Mouse (Mus musculus) stomach, embryonic 14.5 days (tissue): Measurements from ENCODE around the gene Nyap2. TPM values are rescaled to one million over a fixed set of nuclear protein-coding genes. Genes with fewer than 3 reads are reported as not detected.

Experiments used
- ATAC-seq: fragments of 200-750 bp; cut with Nextera tagmentation; 2 replicates; pipeline ENCODE4 v1.8.0; 2017; ENCODE audit warnings: low read depth, moderate TSS enrichment; ENCODE audit not compliant: insufficient number of reproducible peaks, insufficient read depth, low FRiP score
- H3K27ac ChIP-seq: fragments of 300-500 bp; sonication (generic); 2 replicates; pipeline ENCODE4 v1.5.1; 2014; ENCODE audit warnings: mild to moderate bottlenecking, low read length, moderate library complexity, mixed read lengths
- H3K27me3 ChIP-seq: fragments of 300-500 bp; sonication (generic); 2 replicates; pipeline ENCODE4 v1.6.1; 2014; ENCODE audit warnings: low read length, control low read depth, mixed read lengths; ENCODE audit not compliant: control insufficient read depth, insufficient read depth
- H3K36me3 ChIP-seq: fragments of 300-500 bp; sonication (generic); 2 replicates; pipeline ENCODE4 v1.6.1; 2014; ENCODE audit warnings: mild to moderate bottlenecking, control low read depth, low read length, moderate library complexity, mixed read lengths; ENCODE audit not compliant: control insufficient read depth, insufficient read depth
- H3K4me1 ChIP-seq: fragments of 300-500 bp; sonication (generic); 2 replicates; pipeline ENCODE4 v1.6.1; 2014; ENCODE audit warnings: low read length, control low read depth, mixed read lengths; ENCODE audit not compliant: control insufficient read depth, insufficient read depth
- H3K4me2 ChIP-seq: fragments of 300-500 bp; sonication (generic); replicated peaks from 2 replicates; pipeline ENCODE4 v1.6.1; 2014; ENCODE audit warnings: low read depth, low read length, control low read depth
- H3K4me3 ChIP-seq: fragments of 300-500 bp; sonication (generic); 2 replicates; pipeline ENCODE4 v1.5.1; 2014; ENCODE audit warnings: low read depth, low read length, control low read depth
- H3K9ac ChIP-seq: fragments of 300-500 bp; sonication (generic); replicated peaks from 2 replicates; pipeline ENCODE4 v1.6.1; 2014; ENCODE audit warnings: low read depth, mild to moderate bottlenecking, control low read depth, low read length, moderate library complexity, mixed read lengths
- H3K9me3 ChIP-seq: fragments of 300-500 bp; sonication (generic); 2 replicates; pipeline ENCODE4 v1.6.1; 2016; ENCODE audit warnings: low read depth, low read length, control low read depth; ENCODE audit not compliant: control insufficient read depth
- WGBS: fragments of 180-500 bp; shearing (Covaris S2); extraction: QIAGEN DNeasy Blood & Tissue Kit; methylation state at CpG from one replicate; pipeline ENCODE4 v1.1.7; 2014; 5-methylcytosine and 5-hydroxymethylcytosine counted together
- polyA plus RNA-seq: library from polyadenylated mRNA; unstranded; fragments of >200 nt; fragmentation: Nextera tagmentation; extraction: Ambion mirVana; gene quantifications from 2 replicates; pipeline ENCODE4 v1.2.1, GENCODE M21; 2014

Nyap2 gene
- polyA plus RNA-seq: 0.56 and 1.3 TPM in 2 replicates

DNA sequence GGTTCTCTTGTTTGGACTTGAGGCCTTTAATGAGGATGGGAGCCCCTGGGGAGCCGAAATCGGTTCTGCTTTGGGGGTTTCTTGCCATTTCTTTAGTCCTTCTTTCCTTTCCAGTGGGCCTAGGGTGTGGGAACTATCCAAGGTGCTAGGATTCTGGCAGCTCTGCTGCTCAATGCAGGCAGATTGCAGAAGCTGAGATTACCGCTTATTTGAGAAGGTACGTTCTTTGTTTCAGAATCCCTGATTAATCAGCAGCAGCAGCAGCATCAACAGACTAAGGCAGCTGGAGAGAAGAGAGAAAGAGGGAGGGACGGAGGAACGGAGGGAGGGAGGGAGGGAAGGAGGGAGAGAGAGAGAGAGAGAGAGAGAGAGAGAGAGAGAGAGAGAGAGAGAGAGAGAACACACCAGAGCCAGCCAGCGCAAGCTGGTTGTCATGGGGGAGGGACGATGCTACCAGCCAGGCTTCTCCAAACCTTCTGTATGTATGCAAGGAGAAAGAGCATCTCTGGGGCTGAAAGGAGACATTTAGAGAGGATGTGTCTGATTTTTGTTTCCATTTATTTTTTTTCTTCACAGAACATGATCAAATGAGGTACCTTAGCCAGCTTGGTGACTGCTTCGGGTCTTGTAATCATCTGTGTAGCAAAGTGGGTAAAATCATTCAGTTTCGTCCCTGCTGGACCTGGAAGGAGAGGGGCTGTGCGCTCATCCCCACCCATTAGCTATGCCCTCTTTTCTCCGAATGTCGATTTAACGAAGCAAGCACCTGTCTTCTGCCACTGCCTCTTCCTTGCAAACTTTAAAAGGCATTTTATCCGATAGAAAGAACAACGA, at the start of gene Nyap2:
Nyap2 (plus strand) TSS at position 120 of the 834 bp plus-strand sequence.
- no peak within 1 kb of the TSS for H3K27ac ChIP-seq
- ATAC-seq: no peak
- no peak within 1 kb of the TSS for H3K4me2 ChIP-seq
- H3K27me3 ChIP-seq: no peaks in the 10 kb centered on the region
- H3K9ac ChIP-seq: no peak within 1 kb of the TSS
- no peak within 1 kb of the TSS for H3K4me3 ChIP-seq
- H3K9me3 ChIP-seq: no peaks in the 10 kb centered on the region
- WGBS: 35% methylated on average over 16 of the region's 16 CpGs
- no peaks in the 10 kb centered on the region for H3K4me1 ChIP-seq
- no peaks in the 10 kb centered on the region for H3K36me3 ChIP-seq

DNA sequence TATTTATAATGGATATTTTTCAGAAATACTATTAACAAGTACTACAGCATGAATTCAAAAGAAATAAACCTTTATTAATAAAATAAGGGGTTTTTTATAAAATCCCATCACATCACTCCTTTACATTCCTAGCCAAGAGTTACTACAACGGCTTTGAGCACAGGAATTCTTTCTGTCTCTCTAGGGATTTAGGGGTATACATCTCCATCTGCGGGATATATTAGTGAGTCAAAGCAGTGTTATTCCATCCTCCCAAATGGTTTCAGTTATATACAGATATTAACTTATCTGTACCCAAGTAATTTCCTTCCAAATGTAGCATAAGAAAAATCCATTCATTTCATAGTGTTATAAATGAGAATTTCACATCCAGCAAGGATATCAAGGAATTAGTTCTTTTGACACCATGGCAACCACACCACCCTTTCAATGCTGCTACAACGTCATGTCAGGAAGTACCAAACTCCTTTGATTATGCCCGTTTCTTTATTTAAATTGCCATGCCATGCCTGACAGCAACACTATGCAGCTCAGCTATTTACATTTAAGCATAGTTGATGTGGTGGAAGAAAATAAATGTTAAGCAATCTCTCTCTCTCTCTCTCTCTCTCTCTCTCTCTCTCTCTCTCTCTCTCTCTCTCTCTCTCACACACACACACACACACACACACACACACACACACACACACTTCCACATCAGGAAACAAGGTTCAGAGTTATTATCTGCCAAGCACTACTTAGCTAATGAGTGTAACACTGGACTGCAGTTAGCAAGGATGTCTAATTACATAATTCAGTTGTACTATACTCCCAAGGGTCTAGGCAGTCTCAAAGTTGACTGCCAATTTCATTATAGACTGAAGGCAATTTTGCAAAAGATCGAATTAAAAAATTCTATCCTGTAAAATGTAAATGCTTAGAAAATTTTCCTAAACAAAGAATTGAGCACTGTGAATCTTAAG, 33.6 kb upstream of the Nyap2 start:
- ATAC-seq: no peak
- H3K27me3 ChIP-seq: no peaks in the 10 kb centered on the region
- no peaks in the 10 kb centered on the region for H3K4me1 ChIP-seq
- no peak overlapping the region for H3K27ac ChIP-seq
- WGBS: 54% methylated on average over 5 of the region's 5 CpGs
- H3K9ac ChIP-seq: no peak overlapping the region
- H3K4me3 ChIP-seq: no peak overlapping the region
- H3K36me3 ChIP-seq: no peaks in the 10 kb centered on the region
- H3K9me3 ChIP-seq: no peaks in the 10 kb centered on the region
- no peak overlapping the region for H3K4me2 ChIP-seq

DNA sequence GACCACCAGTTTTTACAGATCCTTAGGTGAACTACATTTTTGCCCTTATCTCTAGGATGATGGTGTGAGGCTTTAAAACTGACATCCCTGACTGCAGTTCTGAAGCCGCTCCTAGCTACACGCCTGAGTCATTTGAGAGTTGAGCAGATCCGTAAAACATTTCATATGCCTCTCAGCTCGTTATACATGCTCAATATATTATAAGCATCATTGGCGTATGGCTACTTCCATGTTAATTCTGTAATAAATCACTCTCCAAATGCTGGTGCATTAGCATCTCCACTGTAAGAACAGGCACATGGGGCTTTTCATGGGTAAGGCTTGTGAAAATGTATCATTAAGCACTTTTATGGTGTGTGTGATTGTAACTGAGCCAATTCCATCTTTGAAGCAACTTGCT, 18.4 kb upstream of the Nyap2 start:
- no peaks in the 10 kb centered on the region for H3K27me3 ChIP-seq
- H3K27ac ChIP-seq: no peak overlapping the region
- WGBS: 79% methylated on average over 5 of the region's 5 CpGs
- no peak overlapping the region for H3K4me2 ChIP-seq
- no peak for ATAC-seq
- no peaks in the 10 kb centered on the region for H3K4me1 ChIP-seq
- H3K4me3 ChIP-seq: no peak overlapping the region
- no peak overlapping the region for H3K9ac ChIP-seq
- no peaks in the 10 kb centered on the region for H3K36me3 ChIP-seq
- no peaks in the 10 kb centered on the region for H3K9me3 ChIP-seq

DNA sequence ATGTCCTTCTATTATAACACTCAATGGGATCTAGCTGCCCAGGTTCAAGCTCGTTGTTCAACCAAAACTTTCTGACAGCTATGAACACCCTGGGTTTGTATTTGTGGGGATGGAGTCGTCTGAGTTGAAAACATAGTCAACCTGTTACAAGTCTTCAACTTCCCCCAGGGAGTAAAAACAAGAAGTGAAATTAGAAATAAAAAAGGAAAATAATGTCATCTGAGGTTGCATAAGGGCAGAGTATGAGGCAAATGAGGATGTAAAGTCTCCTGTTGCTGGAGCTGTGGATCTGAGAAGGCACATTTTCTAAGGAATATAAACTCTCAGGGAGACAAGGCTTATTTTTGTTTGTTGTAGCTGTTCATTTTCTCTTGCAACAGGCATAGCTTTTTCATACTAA, 17.9 kb upstream of the Nyap2 start:
- H3K27ac ChIP-seq: no peak overlapping the region
- no peaks in the 10 kb centered on the region for H3K27me3 ChIP-seq
- no peaks in the 10 kb centered on the region for H3K9me3 ChIP-seq
- H3K36me3 ChIP-seq: no peaks in the 10 kb centered on the region
- WGBS: 71% methylated on average over 2 of the region's 2 CpGs
- no peak overlapping the region for H3K9ac ChIP-seq
- H3K4me1 ChIP-seq: no peaks in the 10 kb centered on the region
- no peak for ATAC-seq
- no peak overlapping the region for H3K4me2 ChIP-seq
- H3K4me3 ChIP-seq: no peak overlapping the region

DNA sequence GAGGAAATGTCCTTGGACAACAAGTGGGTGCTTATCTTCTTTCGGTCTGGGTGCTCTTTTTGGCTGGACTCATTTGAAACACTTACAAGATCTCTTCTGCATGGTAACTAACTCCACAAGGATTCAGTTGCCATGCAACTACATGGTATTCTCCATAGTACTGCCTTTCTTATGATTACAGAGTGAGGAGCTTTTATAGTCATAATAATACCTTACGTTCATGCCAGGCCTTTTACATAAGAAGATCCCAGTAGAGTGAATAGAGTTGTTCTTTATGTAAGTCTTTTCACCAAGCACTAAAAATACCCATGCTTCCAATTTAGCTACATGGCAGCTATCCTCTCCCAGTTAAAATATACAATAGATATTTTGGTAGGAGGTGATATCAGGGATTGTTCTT, 13.9 kb upstream of the Nyap2 start:
- Histone ChIP-seq H3K9me3 (no peaks in the 10 kb centered on the region), H3K36me3 (no peaks in the 10 kb centered on the region), H3K4me3 (no peak overlapping the region), H3K27me3 (no peaks in the 10 kb centered on the region), H3K4me1 (no peaks in the 10 kb centered on the region), H3K9ac (no peak overlapping the region), H3K27ac (no peak overlapping the region), H3K4me2 (no peak overlapping the region)
- 91% methylated on average over 2 of the region's 2 CpGs for WGBS
- ATAC-seq: no peak

DNA sequence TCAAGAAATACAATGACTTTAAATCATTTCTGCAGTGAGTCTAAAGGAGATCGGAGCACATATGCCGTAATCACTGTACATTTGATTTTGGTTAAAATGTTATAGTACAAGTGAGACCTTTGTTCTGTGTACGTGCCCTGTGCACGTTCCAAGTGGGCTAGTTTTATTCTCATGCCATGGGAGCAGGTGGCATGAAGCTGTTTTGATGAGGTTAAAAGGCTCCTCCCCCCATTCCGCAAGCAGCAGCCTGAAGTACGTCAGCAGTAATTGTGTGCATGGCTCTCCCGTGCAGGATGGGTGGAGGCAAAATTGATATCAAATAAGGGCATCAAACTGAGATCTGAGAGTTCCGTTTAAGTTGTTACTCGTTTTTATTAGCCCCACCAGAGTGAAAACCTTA, 491 bp upstream of the Nyap2 start:
- no peak overlapping the region for H3K4me2 ChIP-seq
- no peaks in the 10 kb centered on the region for H3K27me3 ChIP-seq
- H3K4me1 ChIP-seq: no peaks in the 10 kb centered on the region
- no peak overlapping the region for H3K27ac ChIP-seq
- 69% methylated on average over 9 of the region's 9 CpGs for WGBS
- no peaks in the 10 kb centered on the region for H3K36me3 ChIP-seq
- no peak overlapping the region for H3K4me3 ChIP-seq
- H3K9me3 ChIP-seq: no peaks in the 10 kb centered on the region
- no peak for ATAC-seq
- H3K9ac ChIP-seq: no peak overlapping the region

DNA sequence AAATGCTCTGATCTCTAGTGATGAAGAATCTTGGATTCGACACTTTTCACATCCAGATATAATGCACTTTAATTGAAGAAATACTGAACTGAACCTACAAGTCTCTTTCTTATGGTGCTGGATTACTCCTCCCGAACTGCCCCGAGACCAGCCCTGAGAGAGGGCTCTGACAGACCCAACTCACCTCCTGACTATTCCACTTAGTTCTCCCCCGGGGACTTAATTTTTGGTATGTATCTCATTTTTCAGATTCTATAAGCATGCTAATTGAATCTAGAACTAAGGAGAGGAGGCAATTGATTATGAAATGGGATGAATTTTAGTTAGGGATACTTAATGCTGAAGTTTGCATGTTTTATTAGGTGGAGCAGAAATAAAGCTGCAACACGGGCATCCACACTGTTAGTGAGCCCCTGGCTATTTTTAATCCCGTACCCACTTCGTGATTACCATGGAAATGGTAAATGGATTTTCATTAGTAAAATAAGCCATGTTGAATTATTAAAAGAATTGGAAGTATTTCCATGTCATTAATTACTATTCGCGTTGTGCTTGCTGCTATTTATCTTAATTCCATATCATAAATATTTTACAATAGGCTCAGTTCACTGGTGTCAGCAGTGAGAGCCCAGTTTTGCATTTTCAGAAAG, 1.0 kb downstream of the Nyap2 start:
- Histone ChIP-seq H3K9me3 (no peaks in the 10 kb centered on the region), H3K4me2 (no peak overlapping the region), H3K36me3 (no peaks in the 10 kb centered on the region), H3K27me3 (no peaks in the 10 kb centered on the region), H3K4me1 (no peaks in the 10 kb centered on the region), H3K4me3 (no peak overlapping the region), H3K27ac (no peak overlapping the region), H3K9ac (no peak overlapping the region)
- 81% methylated on average over 9 of the region's 9 CpGs for WGBS
- no peak for ATAC-seq

DNA sequence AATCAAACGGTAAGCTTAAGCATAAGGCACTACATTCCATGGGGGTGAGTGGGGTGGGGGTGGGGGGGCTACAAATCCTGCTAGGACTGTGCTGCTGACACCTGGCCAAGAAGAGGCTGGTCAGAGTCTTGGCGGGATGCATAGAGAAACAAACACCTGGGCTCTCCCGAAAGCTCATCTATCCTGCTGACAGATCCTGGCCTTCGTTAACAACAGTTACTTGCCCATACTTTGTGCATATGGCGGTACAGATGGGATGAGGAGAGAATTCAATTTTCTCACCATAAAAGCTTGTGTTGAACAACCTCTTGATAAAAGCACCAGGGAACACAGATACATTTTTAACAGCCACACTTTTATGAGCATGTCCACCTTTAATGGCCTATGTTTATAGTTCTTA, 10.7 kb downstream of the Nyap2 start:
- no peaks in the 10 kb centered on the region for H3K4me1 ChIP-seq
- no peak overlapping the region for H3K4me3 ChIP-seq
- no peaks in the 10 kb centered on the region for H3K27me3 ChIP-seq
- WGBS: 59% methylated on average over 5 of the region's 5 CpGs
- H3K27ac ChIP-seq: no peak overlapping the region
- no peak overlapping the region for H3K9ac ChIP-seq
- no peaks in the 10 kb centered on the region for H3K9me3 ChIP-seq
- no peaks in the 10 kb centered on the region for H3K36me3 ChIP-seq
- no peak for ATAC-seq
- no peak overlapping the region for H3K4me2 ChIP-seq
